ENCODE assay signal across 10 mouse cellular contexts in genomic region chr17:44136018-44136417, GRCm38 (mm10). TPM values are rescaled to one million over a fixed set of nuclear protein-coding genes. Genes with fewer than 3 reads are reported as not detected.
DNase-seq lines count a peak whose midpoint lies in the region; ATAC-seq and TF ChIP-seq lines count a peak whose summit lies in the region.
"Had no signal": no experiment of that assay in that cellular context is flagged by ENCODE, and none has a peak within 500 bp of the region (broad histone marks: within the 10 kb centered on the region; RNA-seq: fewer than 3 reads in every experiment).

No protein-coding gene starts in this region.

- no peak for ATAC-seq in lung, postnatal 0 days
- no peak for ATAC-seq in liver, embryonic 11.5 days (replicated peaks; ENCODE audit: low FRiP score)

- H3ac ChIP-seq in myocyte (ENCODE audit: control insufficient read depth, insufficient read length), result no peak overlapping the region

- H3K4me3 ChIP-seq in kidney, adult 2 months (ENCODE audit: insufficient read depth, low read depth, low read length), result peak overlapping the region; percentile 43
- H3K4me3 ChIP-seq in lung, postnatal 0 days (ENCODE audit: low read depth, low read length), result no peak overlapping the region
- no peak overlapping the region for H3K4me3 ChIP-seq in liver, embryonic 11.5 days (ENCODE audit: low read depth, low read length)
- H3K4me3 ChIP-seq in myocyte, result no peak overlapping the region

- peaks cover 12% of the 10 kb centered on the region; the same call in 1 of the 2 replicates for H3K4me1 ChIP-seq in kidney, adult 2 months (ENCODE audit: control insufficient read depth, insufficient read depth, low read length)
- no peaks in the 10 kb centered on the region for H3K4me1 ChIP-seq in lung, postnatal 0 days (ENCODE audit: insufficient read depth, low read depth, low read length)
- no peaks in the 10 kb centered on the region; the same call in 1 of the 2 replicates for H3K4me1 ChIP-seq in liver, embryonic 11.5 days (replicated peaks; ENCODE audit: control insufficient read depth, insufficient read depth, low read length)

- H3K79me2 ChIP-seq in myocyte (ENCODE audit: control insufficient read depth, insufficient read depth), result no peaks in the 10 kb centered on the region

- H3K36me3 ChIP-seq in kidney, adult 2 months (ENCODE audit: control insufficient read depth, insufficient read depth, low read length), result no peaks in the 10 kb centered on the region
- H3K36me3 ChIP-seq in lung, postnatal 0 days (ENCODE audit: insufficient read depth, low read length), result no peaks in the 10 kb centered on the region
- H3K36me3 ChIP-seq in liver, embryonic 11.5 days (ENCODE audit: control insufficient read depth, insufficient read depth, low read length), result no peaks in the 10 kb centered on the region
- H3K36me3 ChIP-seq in myocyte (ENCODE audit: control insufficient read depth, insufficient read depth), result no peaks in the 10 kb centered on the region

- H3K9me3 ChIP-seq in lung, postnatal 0 days (ENCODE audit: low read length), result no peaks in the 10 kb centered on the region
- no peaks in the 10 kb centered on the region for H3K9me3 ChIP-seq in liver, embryonic 11.5 days (ENCODE audit: control insufficient read depth, low read length)

- 27% methylated on average over 8 of the region's 8 CpGs for WGBS in kidney, adult 2 months
- WGBS in lung, postnatal 0 days, result 34% methylated on average over 8 of the region's 8 CpGs
- 53% methylated on average over 8 of the region's 8 CpGs for WGBS in liver, embryonic 11.5 days

- H3K4me2 ChIP-seq in lung, postnatal 0 days (replicated peaks; ENCODE audit: low read depth, low read length), result peak overlapping the region; percentile 22; the same call in 1 of the 2 replicates
- H3K4me2 ChIP-seq in liver, embryonic 11.5 days, result peak overlapping the region; percentile 44
- peak overlapping the region; percentile 27 for H3K4me2 ChIP-seq in myocyte (ENCODE audit: low read depth)

- no peaks in the 10 kb centered on the region for H3K27me3 ChIP-seq in kidney, adult 2 months (replicated peaks; ENCODE audit: control insufficient read depth, insufficient read depth, low read length)
- no peaks in the 10 kb centered on the region for H3K27me3 ChIP-seq in lung, postnatal 0 days (replicated peaks; ENCODE audit: insufficient read depth, low read length)
- H3K27me3 ChIP-seq in liver, embryonic 11.5 days (replicated peaks; ENCODE audit: control insufficient read depth, insufficient read depth, low read length), result 0 out of 2 replicates have a peak, but pooled peaks cover 2% of the 10 kb centered on the region
- H3K27me3 ChIP-seq in myocyte (ENCODE audit: control insufficient read depth, insufficient read depth, insufficient read length), result no peaks in the 10 kb centered on the region

- no peak for TF ChIP-seq POLR2A in kidney, adult 2 months (IDR thresholded peaks at IDR 0.05; ENCODE audit: low read depth, low read length)
- TF ChIP-seq POLR2A in myocyte (IDR thresholded peaks at IDR 0.05; ENCODE audit: insufficient read length, low read depth), result no peak

- no peak for TF ChIP-seq CTCF in kidney, adult 2 months (conservative IDR thresholded peaks at IDR 0.05; ENCODE audit: insufficient read depth, insufficient read length, low read depth, low read length)
- TF ChIP-seq CTCF in lung, postnatal 0 days (IDR thresholded peaks at IDR 0.05), result no peak

- no peak overlapping the region for H3K27ac ChIP-seq in kidney, adult 2 months (ENCODE audit: insufficient read depth, low read depth, low read length)
- no peak overlapping the region for H3K27ac ChIP-seq in lung, postnatal 0 days (ENCODE audit: low read length)
- H3K27ac ChIP-seq in liver, embryonic 11.5 days (ENCODE audit: low read depth, low read length), result no peak overlapping the region

- no peak for TF ChIP-seq EP300 in lung, postnatal 0 days (IDR thresholded peaks at IDR 0.05)

- H3K9ac ChIP-seq in lung, postnatal 0 days (replicated peaks; ENCODE audit: low read depth), result no peak overlapping the region
- H3K9ac ChIP-seq in liver, embryonic 11.5 days (ENCODE audit: low read depth, low read length), result no peak overlapping the region

- DNase-seq in kidney, adult 2 months, result no peak
- no peak for DNase-seq in kidney, adult 18-20 months
- no peak for DNase-seq in lung, postnatal 0 days (ENCODE audit: low spot score)
- DNase-seq in lung, adult 18-20 months, result no peak
- DNase-seq in liver, embryonic 11.5 days (ENCODE audit: low spot score), result no peak
- DNase-seq in MN1 (ENCODE audit: low spot score), result no peak
- DNase-seq: cerebellum, adult 11-12 months; kidney, adult 11 months; thymus, postnatal 36 days had no signal

TF ChIP-seq in myocyte, 11 proteins besides CTCF, POLR2A, EP300 and RAD21:
- TF ChIP-seq MYOD1 (IDR thresholded peaks at IDR 0.05; ENCODE audit: control insufficient read depth in 1 of 3, insufficient read length in 2 of 3, low read depth in 2 of 3) (no peak), E2F4 (IDR thresholded peaks at IDR 0.05; ENCODE audit: insufficient read depth) (no peak), USF1 (IDR thresholded peaks at IDR 0.05; ENCODE audit: low read depth) (no peak), CEBPB (IDR thresholded peaks at IDR 0.05; ENCODE audit: insufficient read depth, poor library complexity, severe bottlenecking) (no peak), SRF (IDR thresholded peaks at IDR 0.05; ENCODE audit: control insufficient read depth, insufficient read length, low read depth) (no peak), TCF12 (IDR thresholded peaks at IDR 0.05; ENCODE audit: insufficient read depth, poor library complexity, severe bottlenecking) (no peak), TCF3 (IDR thresholded peaks at IDR 0.05; ENCODE audit: insufficient read length, low read depth) (no peak), REST (IDR thresholded peaks at IDR 0.05; ENCODE audit: insufficient read depth, insufficient read length) (no peak), POLR2AphosphoS2 (IDR thresholded peaks at IDR 0.05; ENCODE audit: insufficient read length, low read depth) (no peak), MAX (IDR thresholded peaks at IDR 0.05; ENCODE audit: low read depth) (no peak), MYOG (IDR thresholded peaks at IDR 0.05; ENCODE audit: control insufficient read depth in 1 of 3, insufficient read depth in 1 of 3, insufficient read length in 2 of 3, low read depth in 2 of 3) (no peak)

RNA-seq across cellular contexts. Expression of gene Enpp4, which starts 30.4 kb away (rescaled TPM):
- 7.2 and 8.2 TPM in 2 replicates for polyA plus RNA-seq in kidney, adult 2 months (2012; rRNA removed)
- polyA plus RNA-seq in lung, postnatal 0 days (2015; fragmentation: Nextera tagmentation; extraction: Ambion mirVana), result 8.4 and 9.2 TPM in 2 replicates
- 7.5 and 9.2 TPM in 2 replicates for polyA plus RNA-seq in liver, embryonic 11.5 days (2014; fragmentation: Nextera tagmentation; extraction: Ambion mirVana)
- polyA plus RNA-seq in myocyte (2012; fragmentation: generic; extraction: Trizol), result 2.9 TPM

RNA-seq across cellular contexts. Expression of gene Clic5, which starts 52.4 kb away (rescaled TPM):
- 21.1 and 25.2 TPM in 2 replicates for polyA plus RNA-seq in kidney, adult 2 months (2012; rRNA removed)
- 83.6 and 122 TPM in 2 replicates for polyA plus RNA-seq in lung, postnatal 0 days (2015; fragmentation: Nextera tagmentation; extraction: Ambion mirVana)
- polyA plus RNA-seq in liver, embryonic 11.5 days (2014; fragmentation: Nextera tagmentation; extraction: Ambion mirVana), result 0.64 and 0.75 TPM in 2 replicates
- 1.9 TPM for polyA plus RNA-seq in myocyte (2012; fragmentation: generic; extraction: Trizol)

RNA-seq across cellular contexts. Expression of gene Enpp5, which starts 57.4 kb away (rescaled TPM):
- polyA plus RNA-seq in kidney, adult 2 months (2012; rRNA removed), result 89.5 and 98.4 TPM in 2 replicates
- polyA plus RNA-seq in lung, postnatal 0 days (2015; fragmentation: Nextera tagmentation; extraction: Ambion mirVana), result 15.3 and 19.4 TPM in 2 replicates
- polyA plus RNA-seq in liver, embryonic 11.5 days (2014; fragmentation: Nextera tagmentation; extraction: Ambion mirVana), result 5.9 and 6.2 TPM in 2 replicates
- 0.34 TPM for polyA plus RNA-seq in myocyte (2012; fragmentation: generic; extraction: Trizol)
